Mouse (Mus musculus): ENCODE data around the gene Aldh9a1. TPM values are rescaled to one million over a fixed set of nuclear protein-coding genes. Genes with fewer than 3 reads are reported as not detected.
"Not testable (repeated sequence)": the region's sequence is repeated elsewhere in the genome, so short reads cannot be mapped to it uniquely, and the experiment has no call there.

Gene Aldh9a1
- polyA plus RNA-seq, 1 experiment from 2014 or later, result 72.7 TPM

GRCm38 (mm10) chr1:167331106-167331505, 18.7 kb upstream of the Aldh9a1 start:
- H3K9me3 ChIP-seq (replicated peaks), result no peaks in the 10 kb centered on the region
- H3K4me3 ChIP-seq (replicated peaks), result no peak overlapping the region
- no peak overlapping the region for H3K4me2 ChIP-seq
- ATAC-seq (ENCODE audit: insufficient read depth), result no peak
- peaks cover 59% of the 10 kb centered on the region for H3K36me3 ChIP-seq (replicated peaks)
- no peak overlapping the region for H3K9ac ChIP-seq
- H3K27me3 ChIP-seq, result no peaks in the 10 kb centered on the region
- WGBS (ENCODE audit: insufficient replicate concordance), result 62% methylated on average over 8 of the region's 8 CpGs
- H3K4me1 ChIP-seq (replicated peaks), result no peaks in the 10 kb centered on the region
- H3K27ac ChIP-seq (replicated peaks), result no peak overlapping the region

- no peak for ATAC-seq (ENCODE audit: insufficient read depth)
These were observed 13.4 kb upstream of the Aldh9a1 start for GRCm38 (mm10) chr1:167336398-167336797.

GRCm38 (mm10) chr1:167337463-167338095, 12.2 kb upstream of the Aldh9a1 start:
- Histone ChIP-seq H3K4me2 (no peak overlapping the region), H3K27ac (replicated peaks) (no peak overlapping the region), H3K9ac (no peak overlapping the region), H3K9me3 (replicated peaks) (no peaks in the 10 kb centered on the region), H3K36me3 (replicated peaks) (peaks cover 7% of the 10 kb centered on the region), H3K4me3 (replicated peaks) (no peak overlapping the region), H3K4me1 (replicated peaks) (peaks cover 34% of the 10 kb centered on the region), H3K27me3 (no peaks in the 10 kb centered on the region)
- no peak for ATAC-seq (ENCODE audit: insufficient read depth)
- WGBS (ENCODE audit: insufficient replicate concordance), result 12% methylated on average over 12 of the region's 12 CpGs

More at GRCm38 (mm10) chr1:167336398-167336797, 13.4 kb upstream of the Aldh9a1 start:
- H3K27me3 ChIP-seq, result no peaks in the 10 kb centered on the region
- H3K9me3 ChIP-seq (replicated peaks), result no peaks in the 10 kb centered on the region
- H3K4me2 ChIP-seq, result no peak overlapping the region
- 60% methylated on average over 3 of the region's 3 CpGs for WGBS (ENCODE audit: insufficient replicate concordance)
- H3K9ac ChIP-seq, result no peak overlapping the region
- H3K4me1 ChIP-seq (replicated peaks), result peaks cover 28% of the 10 kb centered on the region
- H3K27ac ChIP-seq (replicated peaks), result no peak overlapping the region
- H3K4me3 ChIP-seq (replicated peaks), result no peak overlapping the region
- H3K36me3 ChIP-seq (replicated peaks), result peaks cover 18% of the 10 kb centered on the region

GRCm38 (mm10) chr1:167339177-167339781, 10.5 kb upstream of the Aldh9a1 start:
- 55% methylated on average over 8 of the region's 9 CpGs for WGBS (ENCODE audit: insufficient replicate concordance)
- Histone ChIP-seq H3K4me3 (replicated peaks) (no peak overlapping the region), H3K9ac (no peak overlapping the region), H3K4me2 (no peak overlapping the region), H3K4me1 (replicated peaks) (peaks cover 42% of the 10 kb centered on the region), H3K27ac (replicated peaks) (no peak overlapping the region), H3K36me3 (replicated peaks) (no peaks in the 10 kb centered on the region), H3K9me3 (replicated peaks) (no peaks in the 10 kb centered on the region), H3K27me3 (no peaks in the 10 kb centered on the region)
- no peak for ATAC-seq (ENCODE audit: insufficient read depth)

GRCm38 (mm10) chr1:167340111-167340787, 9.5 kb upstream of the Aldh9a1 start:
- 0 out of 2 replicates have a peak overlapping the region, but pooled peaks have one; percentile 29 for H3K27ac ChIP-seq (replicated peaks)

GRCm38 (mm10) chr1:167340910-167341528, 8.8 kb upstream of the Aldh9a1 start:
- Histone ChIP-seq H3K4me1 (replicated peaks) (peaks cover 42% of the 10 kb centered on the region), H3K36me3 (replicated peaks) (no peaks in the 10 kb centered on the region), H3K4me3 (replicated peaks) (peak overlapping the region; percentile 65; the same call in 1 of the 2 replicates), H3K9me3 (replicated peaks) (no peaks in the 10 kb centered on the region), H3K9ac (no peak overlapping the region), H3K4me2 (peak overlapping the region; percentile 95), H3K27me3 (no peaks in the 10 kb centered on the region), H3K27ac (replicated peaks) (peak overlapping the region; percentile 29; the same call in 1 of the 2 replicates)
- 0 out of 2 replicates have a peak, but pooled peaks have one; percentile 23 for ATAC-seq (ENCODE audit: insufficient read depth)
- WGBS (ENCODE audit: insufficient replicate concordance), result 69% methylated on average over 3 of the region's 3 CpGs

More at GRCm38 (mm10) chr1:167340111-167340787, 9.5 kb upstream of the Aldh9a1 start:
- peak; percentile 83 for ATAC-seq (ENCODE audit: insufficient read depth)
- Histone ChIP-seq H3K9me3 (replicated peaks) (no peaks in the 10 kb centered on the region), H3K4me2 (peak overlapping the region; percentile 95), H3K27me3 (no peaks in the 10 kb centered on the region), H3K36me3 (replicated peaks) (no peaks in the 10 kb centered on the region), H3K4me1 (replicated peaks) (peaks cover 42% of the 10 kb centered on the region), H3K4me3 (replicated peaks) (peak overlapping the region; percentile 65), H3K9ac (peak overlapping the region; percentile 56)
- WGBS (ENCODE audit: insufficient replicate concordance), result 1% methylated on average over 47 of the region's 47 CpGs

GRCm38 (mm10) chr1:167342831-167343230, 7.0 kb upstream of the Aldh9a1 start:
- H3K4me1 ChIP-seq (replicated peaks), result peaks cover 35% of the 10 kb centered on the region
- no peaks in the 10 kb centered on the region for H3K27me3 ChIP-seq
- H3K4me3 ChIP-seq (replicated peaks), result no peak overlapping the region
- H3K27ac ChIP-seq (replicated peaks), result no peak overlapping the region
- H3K9ac ChIP-seq, result no peak overlapping the region
- H3K36me3 ChIP-seq (replicated peaks), result no peaks in the 10 kb centered on the region
- no peak for ATAC-seq (ENCODE audit: insufficient read depth)
- WGBS (ENCODE audit: insufficient replicate concordance), result 83% methylated on average over 10 of the region's 10 CpGs
- H3K4me2 ChIP-seq, result no peak overlapping the region
- no peaks in the 10 kb centered on the region for H3K9me3 ChIP-seq (replicated peaks)

- not testable (repeated sequence) for ATAC-seq (ENCODE audit: insufficient read depth); H3K9ac ChIP-seq; H3K4me3 ChIP-seq (replicated peaks); H3K27ac ChIP-seq (replicated peaks); H3K4me2 ChIP-seq; H3K27me3 ChIP-seq; H3K36me3 ChIP-seq (replicated peaks); H3K9me3 ChIP-seq (replicated peaks)
- peaks cover 38% of the 10 kb centered on the region for H3K4me1 ChIP-seq (replicated peaks)
- WGBS (ENCODE audit: insufficient replicate concordance), result 68% methylated on average over 10 of the region's 10 CpGs
These were observed 3.7 kb upstream of the Aldh9a1 start for GRCm38 (mm10) chr1:167345994-167346520.

GRCm38 (mm10) chr1:167349206-167349605, 585 bp upstream of the Aldh9a1 start:
- H3K27ac ChIP-seq (replicated peaks), result peak overlapping the region; percentile 96; the same call in 1 of the 2 replicates
- H3K4me1 ChIP-seq (replicated peaks), result peaks cover 38% of the 10 kb centered on the region
- H3K27me3 ChIP-seq; H3K9me3 ChIP-seq (replicated peaks); H3K9ac ChIP-seq; ATAC-seq (ENCODE audit: insufficient read depth): not testable (repeated sequence)
- peak overlapping the region; percentile 87 for H3K4me3 ChIP-seq (replicated peaks)
- WGBS (ENCODE audit: insufficient replicate concordance), result 20% methylated on average over 3 of the region's 3 CpGs
- H3K36me3 ChIP-seq (replicated peaks), result peaks cover 21% of the 10 kb centered on the region
- peak overlapping the region; percentile 97 for H3K4me2 ChIP-seq

GRCm38 (mm10) chr1:167350597-167351415, 1.0 kb downstream of the Aldh9a1 start:
- H3K36me3 ChIP-seq (replicated peaks), result peaks cover 37% of the 10 kb centered on the region
- peak overlapping the region; percentile 87 for H3K4me3 ChIP-seq (replicated peaks)
- H3K9me3 ChIP-seq (replicated peaks), result no peaks in the 10 kb centered on the region
- no peaks in the 10 kb centered on the region for H3K27me3 ChIP-seq
- peak overlapping the region; percentile 78 for H3K9ac ChIP-seq
- H3K4me2 ChIP-seq, result peak overlapping the region; percentile 97
- ATAC-seq (ENCODE audit: insufficient read depth), result no peak; the same call in 1 of the 2 replicates
- H3K4me1 ChIP-seq (replicated peaks), result peaks cover 44% of the 10 kb centered on the region
- peak overlapping the region; percentile 96 for H3K27ac ChIP-seq (replicated peaks)
- 20% methylated on average over 13 of the region's 13 CpGs for WGBS (ENCODE audit: insufficient replicate concordance)

Measured in liver, embryonic 15.5 days (tissue).